Mouse (Mus musculus): ENCODE results near the gene Stx1b. TPM values are rescaled to one million over a fixed set of nuclear protein-coding genes. Genes with fewer than 3 reads are reported as not detected.
A peak's percentile ranks its signal among the peaks of the same experiment; 100 is the strongest.
"Not testable (repeated sequence)": the region's sequence is repeated elsewhere in the genome, so short reads cannot be mapped to it uniquely, and the experiment has no call there.

Stx1b gene
- total RNA-seq, 2 experiments from 2014 or later: 437 to 445 TPM

- DNase-seq (ENCODE audit: low spot score in 2 of 2): no peak
- intact Hi-C loops (cut with DNase I): no loop called here
Observed at GRCm38 (mm10) chr7:127797076-127797845, 27.1 kb downstream of the Stx1b start.

DNA sequence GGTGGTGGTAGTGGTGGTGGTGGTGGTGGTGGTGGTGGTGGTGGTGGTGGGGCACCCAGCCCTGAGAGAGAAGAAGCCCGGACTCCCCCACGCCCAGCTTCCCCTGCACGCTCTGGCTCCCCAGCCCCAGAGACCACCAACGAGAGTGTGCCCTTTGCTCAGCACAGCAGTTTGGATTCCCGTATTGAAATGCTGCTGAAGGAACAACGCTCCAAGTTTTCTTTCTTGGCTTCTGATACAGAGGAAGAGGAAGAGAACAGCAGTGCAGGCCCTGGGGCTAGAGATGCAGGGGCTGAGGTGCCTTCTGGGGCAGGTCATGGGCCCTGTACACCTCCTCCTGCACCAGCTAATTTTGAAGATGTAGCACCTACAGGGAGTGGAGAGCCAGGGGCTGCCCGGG, 39.0 kb downstream of the Stx1b start, which contains the start of gene Gm49388:
Gene Gm49388, plus strand, starts transcription at position 301 of the 400 bp plus-strand sequence.
- intact Hi-C loops (cut with DNase I): no loop called here
- no peak for DNase-seq (ENCODE audit: low spot score in 2 of 2)

GRCm38 (mm10) chr7:127778350-127778749, 46.0 kb downstream of the Stx1b start:
- intact Hi-C loops (cut with DNase I): no loop called here
- no peak for DNase-seq (ENCODE audit: low spot score in 2 of 2)

- intact Hi-C loops (cut with DNase I): loop anchor here (1.0 kb wide), 3 partner anchors 47 to 98 kb away; partner anchors contain the start of genes Stx1b and Stx4a
- peak in 1 of 2 experiments; percentile 43 for DNase-seq (ENCODE audit: low spot score in 2 of 2)
Observed at GRCm38 (mm10) chr7:127777474-127778266, 46.7 kb downstream of the Stx1b start.

- intact Hi-C loops (cut with DNase I): loop anchor here (1.0 kb wide), 3 partner anchors 47 to 98 kb away; partner anchors contain the start of genes Stx1b and Stx4a
- peak; percentile 98 for DNase-seq (ENCODE audit: low spot score in 2 of 2)
Observed at GRCm38 (mm10) chr7:127776878-127777473, 47.4 kb downstream of the Stx1b start.

DNA sequence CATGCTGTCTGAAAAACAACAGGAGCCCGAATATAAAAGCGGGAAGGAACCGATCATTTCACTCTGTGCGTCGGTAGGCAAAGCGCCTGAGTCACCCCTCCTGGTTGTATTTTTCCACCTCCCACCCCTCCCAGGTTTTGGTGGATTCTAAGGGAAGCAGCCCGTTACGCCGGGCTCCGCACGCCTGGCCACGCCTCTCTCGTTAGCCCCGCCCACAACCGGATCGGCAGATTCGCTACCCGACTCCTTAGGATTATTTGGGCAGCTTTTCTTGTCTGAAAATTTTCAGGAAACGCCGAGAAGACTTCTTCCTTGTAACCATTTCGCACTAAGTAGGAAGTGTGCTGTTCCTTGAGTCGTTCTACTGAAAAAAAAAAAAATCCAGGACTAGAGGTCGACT, 47.9 kb downstream of the Stx1b start, which contains the start of gene Setd1a:
Gene Setd1a, plus strand, starts transcription at position 245 of the 400 bp plus-strand sequence.
- peak; percentile 88 to 93 for DNase-seq (ENCODE audit: low spot score in 2 of 2)
- intact Hi-C loops (cut with DNase I): no loop called here

- intact Hi-C loops (cut with DNase I); DNase-seq (ENCODE audit: low spot score in 2 of 2): not testable (repeated sequence)
Observed at GRCm38 (mm10) chr7:127775837-127776236, 48.5 kb downstream of the Stx1b start.

- intact Hi-C loops (cut with DNase I): loop anchor here (5.0 kb wide), 1 partner anchor 163 kb away; no protein-coding TSS in a partner anchor
- DNase-seq (ENCODE audit: low spot score in 2 of 2): peak; percentile 57 to 68
Observed at GRCm38 (mm10) chr7:127773664-127774384, 50.5 kb downstream of the Stx1b start.

DNA sequence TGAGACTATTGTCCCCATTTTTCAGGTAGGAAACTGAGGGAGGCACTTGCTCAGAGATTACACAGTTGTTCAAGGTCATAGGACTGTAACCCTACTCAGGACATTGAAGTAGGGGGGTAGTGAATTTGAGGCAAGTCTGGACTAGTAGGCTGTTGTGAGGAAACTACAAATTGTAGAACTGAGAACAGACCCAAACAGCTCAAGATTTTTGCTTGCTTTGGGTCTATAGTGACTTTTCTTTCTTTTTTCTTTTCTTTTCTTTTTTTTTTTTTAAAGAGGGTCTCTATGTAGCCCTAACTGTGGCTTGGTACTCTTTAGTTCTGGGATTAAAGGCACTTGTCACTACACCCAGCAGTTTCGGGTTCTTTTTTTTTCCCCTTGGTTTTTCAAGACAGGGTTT, 51.8 kb downstream of the Stx1b start:
- no peak for DNase-seq (ENCODE audit: low spot score in 2 of 2)
- intact Hi-C loops (cut with DNase I): loop anchor here (5.0 kb wide), 1 partner anchor 165 kb away; no protein-coding TSS in a partner anchor

DNA sequence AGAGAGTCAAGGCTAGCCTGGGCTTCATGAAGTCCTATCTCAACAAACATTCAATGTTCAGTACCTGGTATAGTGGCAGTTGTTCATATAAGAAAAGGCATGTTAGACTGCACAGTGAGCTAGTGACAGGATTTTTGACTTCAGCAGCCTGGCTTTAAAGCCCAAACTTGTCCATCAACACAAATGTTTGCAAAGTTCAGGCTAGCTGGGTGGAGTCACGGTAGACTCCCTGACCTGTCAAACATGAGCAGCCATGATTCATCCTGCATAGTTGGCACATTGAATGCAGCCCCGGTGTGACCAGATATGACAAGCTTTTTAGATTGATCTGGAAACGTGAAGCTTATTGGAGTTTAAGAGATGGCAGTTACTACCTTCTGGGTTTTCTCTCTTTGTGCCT, 52.3 kb downstream of the Stx1b start:
- intact Hi-C loops (cut with DNase I): loop anchor here (5.0 kb wide), 1 partner anchor 165 kb away; no protein-coding TSS in a partner anchor
- DNase-seq (ENCODE audit: low spot score in 2 of 2): no peak

GRCm38 (mm10) chr7:127771262-127771661, 53.1 kb downstream of the Stx1b start:
- intact Hi-C loops (cut with DNase I): loop anchor here (5.0 kb wide), 1 partner anchor 166 kb away; no protein-coding TSS in a partner anchor
- DNase-seq (ENCODE audit: low spot score in 2 of 2): peak; percentile 64 to 84

GRCm38 (mm10) chr7:127770039-127770905, 54.1 kb downstream of the Stx1b start:
- intact Hi-C loops (cut with DNase I): loop anchor here (5.0 kb wide), 1 partner anchor 167 kb away; no protein-coding TSS in a partner anchor
- no peak for DNase-seq (ENCODE audit: low spot score in 2 of 2)

DNA sequence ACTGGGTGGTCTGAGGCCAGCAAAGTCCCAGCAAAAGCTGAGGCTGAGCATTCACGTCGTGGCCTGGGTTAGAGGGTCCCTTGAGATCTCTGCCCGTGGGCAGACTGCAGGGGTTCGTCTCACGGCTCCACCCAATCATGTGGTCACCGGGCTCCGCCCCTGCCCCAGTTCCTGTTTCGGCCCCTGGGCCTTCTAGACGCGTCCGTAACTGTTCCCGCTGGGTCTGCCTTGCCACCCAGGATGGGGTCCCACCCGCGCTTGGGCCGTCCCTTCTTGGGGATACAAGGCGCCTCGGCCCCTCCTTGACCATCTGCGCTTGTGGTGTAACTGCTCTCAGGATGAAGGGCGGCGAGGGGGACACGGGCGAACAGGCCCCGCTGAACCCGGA, 54.7 kb downstream of the Stx1b start, which contains the start of gene Orai3:
Gene Orai3, plus strand, starts transcription at position 165 of the 388 bp plus-strand sequence.
- intact Hi-C loops (cut with DNase I): loop anchor here (5.0 kb wide), 1 partner anchor 168 kb away; no protein-coding TSS in a partner anchor
- peak; percentile 85 to 92 for DNase-seq (ENCODE audit: low spot score in 2 of 2)

DNA sequence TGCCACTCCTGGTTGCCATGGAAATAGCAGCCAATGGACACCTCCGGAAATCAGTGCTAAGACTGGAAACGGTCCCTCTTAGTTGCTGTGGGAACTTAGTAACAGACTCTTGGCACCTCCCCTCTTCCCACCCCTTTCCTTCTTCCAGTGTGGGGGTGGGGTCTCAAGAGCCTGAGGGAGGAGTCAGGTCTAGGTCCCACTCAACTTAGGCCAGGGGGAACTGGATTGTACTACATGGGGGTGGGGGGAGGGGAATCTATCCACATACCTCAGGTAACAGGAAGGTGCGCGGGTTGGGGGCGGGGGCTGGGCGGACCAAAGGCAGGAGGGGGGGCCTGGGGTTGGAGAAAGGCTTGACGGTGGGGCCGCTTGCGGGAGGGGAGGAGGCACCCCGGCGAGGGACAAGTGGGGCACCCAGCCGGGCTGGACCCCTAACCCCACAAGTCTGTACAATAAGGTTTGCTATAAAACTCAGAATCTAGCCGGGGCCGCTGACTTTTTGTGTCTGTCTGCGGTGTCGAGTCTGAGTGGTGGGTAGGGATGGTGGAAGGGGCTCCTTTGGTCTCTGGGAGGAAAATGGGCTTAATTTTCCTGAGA, 55.3 kb downstream of the Stx1b start:
- intact Hi-C loops (cut with DNase I): no loop called here
- peak; percentile 97 to 99 for DNase-seq (ENCODE audit: low spot score in 2 of 2)

DNA sequence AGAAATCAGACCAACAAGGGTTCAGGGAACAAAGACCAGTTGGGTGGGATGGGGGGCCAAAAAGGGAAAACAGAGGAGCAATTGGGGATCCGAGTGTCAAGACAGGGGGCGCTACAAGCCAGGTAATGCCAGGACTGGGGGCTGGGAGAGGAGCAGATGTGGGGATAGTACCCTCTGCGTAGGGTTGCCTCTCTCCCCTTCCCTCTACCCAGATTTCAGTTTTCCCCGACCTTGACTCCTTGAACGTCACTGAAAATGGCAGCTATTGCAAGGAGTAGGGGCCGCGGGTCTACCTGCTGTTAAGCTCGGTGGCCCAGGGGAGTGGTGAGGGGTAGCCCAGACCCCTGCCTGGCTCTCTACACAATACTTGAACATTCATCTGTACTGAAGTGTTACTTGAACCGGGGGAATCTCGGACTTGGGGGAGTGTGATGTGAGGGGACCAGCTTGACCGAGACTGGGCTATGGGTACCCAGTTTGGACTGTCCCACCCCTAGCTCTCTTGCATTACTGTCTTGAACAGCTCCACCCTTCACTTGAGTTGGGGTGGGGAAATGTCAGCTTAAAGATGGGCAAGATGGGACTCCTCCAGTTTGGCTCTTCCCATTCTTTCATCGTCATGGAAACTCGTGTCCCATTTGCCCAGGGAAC, 55.9 kb downstream of the Stx1b start:
- intact Hi-C loops (cut with DNase I): no loop called here
- no peak for DNase-seq (ENCODE audit: low spot score in 2 of 2)

- intact Hi-C loops (cut with DNase I): no loop called here
- DNase-seq (ENCODE audit: low spot score in 2 of 2): no peak
Observed at GRCm38 (mm10) chr7:127767671-127768345, 56.5 kb downstream of the Stx1b start.

All from left cerebral cortex, postnatal 25 days (tissue).